Mouse (Mus musculus) lung, postnatal 0 days (tissue): Measurements from ENCODE around the gene Ost4. TPM values are rescaled to one million over a fixed set of nuclear protein-coding genes. Genes with fewer than 3 reads are reported as not detected.

Source experiments
- ATAC-seq: fragments of 200-750 bp; cut with Nextera tagmentation; 2 replicates; pipeline ENCODE4 v1.8.0; 2017; ENCODE audit warnings: moderate library complexity
- DNase-seq: peaks from one replicate; pipeline ENCODE4 v3.0.0-alpha.2; 2016; ENCODE audit warnings: low spot score
- H3K27ac ChIP-seq: fragments of 300-500 bp; sonication (generic); 2 replicates; pipeline ENCODE4 v1.5.1; 2014; ENCODE audit warnings: antibody characterized with exemption, mild to moderate bottlenecking, low read length, mixed read lengths
- H3K27me3 ChIP-seq: fragments of 300-500 bp; sonication (generic); replicated peaks from 2 replicates; pipeline ENCODE4 v1.6.1; 2014; ENCODE audit warnings: low read length, mixed read lengths; ENCODE audit not compliant: insufficient read depth
- H3K36me3 ChIP-seq: fragments of 300-500 bp; sonication (generic); 2 replicates; pipeline ENCODE4 v1.6.1; 2014; ENCODE audit warnings: low read length, mixed read lengths; ENCODE audit not compliant: insufficient read depth
- H3K4me1 ChIP-seq: fragments of 300-500 bp; sonication (generic); 2 replicates; pipeline ENCODE4 v1.6.1; 2014; ENCODE audit warnings: antibody characterized with exemption, low read depth, low read length, mixed read lengths; ENCODE audit not compliant: insufficient read depth
- H3K4me2 ChIP-seq: fragments of 300-500 bp; sonication (generic); replicated peaks from 2 replicates; pipeline ENCODE4 v1.6.1; 2014; ENCODE audit warnings: low read depth, mild to moderate bottlenecking, low read length, moderate library complexity, mixed read lengths
- H3K4me3 ChIP-seq: fragments of 300-500 bp; sonication (generic); 2 replicates; pipeline ENCODE4 v1.5.1; 2014; ENCODE audit warnings: low read depth, low read length
- H3K9ac ChIP-seq: fragments of 300-500 bp; sonication (generic); replicated peaks from 2 replicates; pipeline ENCODE4 v1.6.1; 2014; ENCODE audit warnings: low read depth, mild to moderate bottlenecking
- H3K9me3 ChIP-seq: fragments of 300-500 bp; sonication (generic); 2 replicates; pipeline ENCODE4 v1.6.1; 2016; ENCODE audit warnings: low read length, mixed read lengths
- CTCF ChIP-seq: IDR thresholded peaks from 2 replicates; pipeline ENCODE4 v1.5.1; 2016; ENCODE audit warnings: antibody characterized with exemption, mild to moderate bottlenecking
- EP300 ChIP-seq: IDR thresholded peaks from 2 replicates; pipeline ENCODE4 v1.6.1; 2016; ENCODE audit warnings: antibody characterized with exemption, mild to moderate bottlenecking, control low read depth
- WGBS: fragments of 180-500 bp; shearing (Covaris S2); extraction: QIAGEN DNeasy Blood & Tissue Kit; methylation state at CpG from one replicate; pipeline ENCODE4 v1.1.7; 2014; 5-methylcytosine and 5-hydroxymethylcytosine counted together
- polyA plus RNA-seq: library from polyadenylated mRNA; unstranded; fragments of >200 nt; fragmentation: Nextera tagmentation; extraction: Ambion mirVana; gene quantifications from 2 replicates; pipeline ENCODE4 v1.2.1, GENCODE M21; 2015

The Ost4 gene
- polyA plus RNA-seq, 1 experiment from 2014 or later, result 365 TPM

DNA sequence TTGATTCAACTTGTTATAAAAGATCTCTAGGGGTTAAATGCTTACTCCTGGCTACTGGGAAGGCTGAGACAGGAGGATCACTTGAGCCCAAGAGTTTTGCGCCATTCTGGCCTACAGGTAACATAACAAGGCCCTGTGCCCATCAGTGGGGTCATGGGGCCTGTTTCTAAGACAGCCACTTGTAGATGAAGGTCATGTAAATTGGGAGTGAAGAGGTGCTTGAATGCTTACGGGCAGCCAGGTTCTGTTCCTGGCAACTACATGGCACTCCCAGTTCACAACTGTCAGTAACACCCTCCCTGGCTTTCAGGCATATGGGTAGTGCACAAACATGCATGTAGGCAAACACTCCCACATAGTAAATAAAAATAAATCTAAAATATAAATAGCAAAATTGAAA lies 43.3 kb upstream of the Ost4 start:
- DNase-seq (peak; percentile 4), ATAC-seq (no peak)
- H3K4me2 ChIP-seq, result no peak overlapping the region
- H3K4me1 ChIP-seq, result peaks cover 3% of the 10 kb centered on the region; the same call in 1 of the 2 replicates
- H3K9me3 ChIP-seq, result no peaks in the 10 kb centered on the region
- no peak for TF ChIP-seq EP300
- TF ChIP-seq CTCF, result no peak
- no peak overlapping the region for H3K9ac ChIP-seq
- H3K27ac ChIP-seq, result no peak overlapping the region
- H3K36me3 ChIP-seq, result peaks cover 29% of the 10 kb centered on the region
- H3K27me3 ChIP-seq, result no peaks in the 10 kb centered on the region
- no peak overlapping the region for H3K4me3 ChIP-seq
- 82% methylated on average over 2 of the region's 2 CpGs for WGBS

DNA sequence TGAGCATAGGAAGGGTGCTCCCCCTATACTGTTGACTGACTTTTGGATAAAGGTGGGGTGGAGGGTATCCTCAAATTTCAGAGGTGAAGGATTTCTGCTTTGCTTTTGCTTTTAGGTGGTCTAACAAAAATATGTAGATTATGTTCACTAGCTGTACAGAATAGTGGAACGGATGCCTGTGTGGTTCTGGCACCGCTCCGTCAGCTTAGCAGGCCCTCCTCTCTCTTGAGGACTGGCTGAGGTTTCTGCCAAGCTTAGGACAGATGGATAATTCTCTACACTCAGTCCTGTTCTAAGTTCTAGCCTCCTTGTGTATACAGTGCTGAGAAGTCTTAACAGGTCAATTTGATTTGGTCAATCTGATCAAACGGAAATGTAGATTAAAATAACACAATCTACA lies 42.9 kb upstream of the Ost4 start:
- Histone ChIP-seq H3K9me3 (no peaks in the 10 kb centered on the region), H3K4me1 (peaks cover 3% of the 10 kb centered on the region; the same call in 1 of the 2 replicates), H3K36me3 (peaks cover 24% of the 10 kb centered on the region), H3K4me3 (peak overlapping the region; percentile 59), H3K9ac (peak overlapping the region; percentile 46), H3K4me2 (peak overlapping the region; percentile 89), H3K27ac (peak overlapping the region; percentile 34; the same call in 1 of the 2 replicates), H3K27me3 (no peaks in the 10 kb centered on the region)
- TF ChIP-seq EP300 (no peak), CTCF (no peak)
- 58% methylated on average over 4 of the region's 4 CpGs for WGBS
- no peak for DNase-seq
- ATAC-seq, result no peak

DNA sequence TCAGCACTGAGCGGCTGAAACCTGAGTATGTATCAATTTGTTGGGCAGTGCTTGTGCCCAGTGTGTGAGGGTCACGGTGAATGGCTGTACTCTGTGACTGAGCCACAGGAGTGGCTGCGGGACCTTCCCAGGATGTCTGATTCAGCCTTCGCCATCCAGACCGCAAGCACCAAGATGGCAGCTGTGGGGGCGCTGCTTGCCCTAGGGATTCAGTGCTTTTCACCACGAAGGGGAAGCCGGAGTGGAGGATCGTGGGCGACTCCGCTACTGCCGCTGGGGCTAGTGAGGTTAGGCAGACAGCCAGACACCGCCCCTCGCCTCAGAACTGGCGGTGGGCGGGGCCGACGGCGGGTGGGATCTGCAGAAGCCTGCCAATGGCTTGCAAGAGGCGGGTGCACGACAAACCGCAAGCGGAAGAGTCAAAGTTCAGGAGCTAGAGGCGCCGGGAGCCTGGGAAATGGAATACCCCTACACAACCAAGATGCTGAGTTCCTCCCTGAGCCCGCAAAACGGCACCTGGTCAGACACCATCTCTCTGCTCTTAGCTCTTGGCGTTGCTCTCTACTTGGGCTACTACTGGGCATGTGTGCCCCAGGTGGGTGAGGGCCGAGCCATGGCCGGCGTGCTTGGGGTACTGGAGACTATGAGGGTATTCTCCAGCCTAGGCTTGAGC lies 42.2 kb upstream of the Ost4 start:
- 0% methylated on average over 31 of the region's 31 CpGs for WGBS
- DNase-seq (peak; percentile 95), ATAC-seq (peak; percentile 89)

DNA sequence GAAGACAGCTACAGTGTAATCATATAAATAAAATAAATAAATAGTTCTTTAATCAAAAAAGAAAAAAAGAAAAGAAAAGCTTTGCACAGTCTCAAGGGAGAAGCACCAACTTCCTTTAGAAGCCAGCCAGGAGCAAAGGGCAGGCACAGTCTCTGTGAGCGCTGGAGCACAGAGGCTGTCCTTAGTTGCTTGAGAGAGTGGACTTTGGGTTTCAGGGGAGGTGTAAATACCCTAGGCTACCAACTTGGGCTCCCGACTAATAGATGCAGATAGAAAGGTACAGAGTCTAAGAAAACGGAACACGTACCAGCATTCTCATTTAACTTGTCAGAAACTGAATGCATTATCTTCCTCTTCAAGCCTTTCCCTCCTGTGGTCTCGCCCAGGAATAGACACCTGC lies 41.0 kb upstream of the Ost4 start:
- TF ChIP-seq EP300, result no peak
- H3K27ac ChIP-seq, result no peak overlapping the region
- H3K4me1 ChIP-seq, result peaks cover 3% of the 10 kb centered on the region; the same call in 1 of the 2 replicates
- DNase-seq (no peak), ATAC-seq (no peak)
- no peaks in the 10 kb centered on the region for H3K27me3 ChIP-seq
- no peaks in the 10 kb centered on the region for H3K9me3 ChIP-seq
- H3K4me3 ChIP-seq, result no peak overlapping the region
- H3K36me3 ChIP-seq, result peaks cover 10% of the 10 kb centered on the region; the same call in 1 of the 2 replicates
- WGBS, result 88% methylated on average over 5 of the region's 5 CpGs
- no peak overlapping the region for H3K9ac ChIP-seq
- H3K4me2 ChIP-seq, result no peak overlapping the region

More for the DNA sequence above, 42.2 kb upstream of the Ost4 start:
- Histone ChIP-seq H3K4me3 (peak overlapping the region; percentile 59), H3K4me2 (peak overlapping the region; percentile 89), H3K27me3 (no peaks in the 10 kb centered on the region), H3K4me1 (peaks cover 3% of the 10 kb centered on the region; the same call in 1 of the 2 replicates), H3K36me3 (peaks cover 18% of the 10 kb centered on the region), H3K9ac (peak overlapping the region; percentile 46), H3K27ac (peak overlapping the region; percentile 34), H3K9me3 (no peaks in the 10 kb centered on the region)
- TF ChIP-seq CTCF (peak; percentile 35), EP300 (no peak)

DNA sequence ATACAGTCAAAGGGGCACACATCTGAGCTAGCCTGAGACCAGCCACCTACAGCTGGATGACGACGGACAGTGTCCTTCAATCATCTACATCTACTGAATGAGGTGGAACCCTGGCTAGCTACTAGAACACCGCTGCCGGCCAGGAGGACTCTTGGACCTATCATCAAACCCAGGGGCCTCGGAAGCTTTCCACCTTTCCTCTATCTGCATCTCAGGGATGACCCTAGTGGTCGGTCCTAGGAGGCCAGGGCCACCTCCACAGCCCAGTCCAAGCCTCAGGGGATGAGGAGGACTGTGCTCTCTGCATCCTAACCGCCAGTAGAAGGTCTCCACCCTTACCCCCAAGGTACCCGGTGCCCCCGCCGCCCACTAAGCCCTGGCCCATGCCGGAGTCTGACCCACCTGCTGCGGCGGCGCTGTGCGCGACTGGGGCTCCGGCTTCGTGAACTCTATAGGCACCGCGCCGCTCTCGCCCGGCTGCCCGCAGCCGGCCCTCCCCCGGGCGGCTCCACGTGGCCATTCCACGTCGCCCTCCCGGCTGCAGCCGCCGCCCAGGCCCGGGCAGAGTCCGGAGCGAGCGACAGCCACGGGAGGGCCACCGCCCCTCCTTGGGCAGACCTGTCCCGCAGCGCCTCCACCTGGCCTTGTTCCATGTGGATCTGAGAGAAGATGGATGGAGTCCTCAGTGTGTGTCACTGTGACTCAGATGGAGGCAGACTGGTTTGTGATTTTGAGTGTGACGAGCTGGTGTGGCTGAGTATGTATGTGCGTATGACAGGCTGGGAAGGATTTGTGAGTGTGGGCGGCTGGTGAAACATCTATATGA lies 37.6 kb upstream of the Ost4 start, which contains the start of gene Cgref1:
Cgref1 (minus strand) TSS at position 636 of the 826 bp plus-strand sequence.
- H3K9ac ChIP-seq, result no peak within 1 kb of the TSS
- WGBS, result 6% methylated on average over 44 of the region's 44 CpGs
- peaks cover 3% of the 10 kb centered on the region; the same call in 1 of the 2 replicates for H3K4me1 ChIP-seq
- H3K4me2 ChIP-seq, result peak within 1 kb of the TSS; percentile 59
- ATAC-seq (peak; percentile 75), DNase-seq (peak; percentile 69)
- H3K4me3 ChIP-seq, result peak within 1 kb of the TSS; percentile 21; the same call in 1 of the 2 replicates
- no peaks in the 10 kb centered on the region for H3K9me3 ChIP-seq
- TF ChIP-seq CTCF (peak; percentile 67), EP300 (no peak)
- H3K36me3 ChIP-seq, result no peaks in the 10 kb centered on the region
- no peaks in the 10 kb centered on the region for H3K27me3 ChIP-seq
- no peak within 1 kb of the TSS for H3K27ac ChIP-seq

DNA sequence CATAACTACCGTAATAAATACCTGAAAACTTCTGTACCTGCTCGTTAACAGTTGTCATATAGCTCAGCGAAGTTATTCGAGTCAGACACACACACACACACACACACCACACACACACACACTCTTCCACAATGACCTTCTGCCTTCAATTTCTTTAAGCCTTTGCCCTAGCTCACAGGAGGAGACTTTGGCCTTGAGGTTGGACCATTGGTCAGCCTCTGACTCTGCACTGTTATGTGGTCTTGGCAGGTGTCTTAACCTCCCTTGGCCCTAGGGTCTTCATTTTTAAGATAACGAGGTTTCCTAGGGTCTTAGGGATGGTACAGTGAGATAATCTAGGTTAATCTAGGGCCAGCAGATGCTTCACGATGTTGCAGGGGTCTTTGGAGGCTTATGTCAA lies 36.8 kb upstream of the Ost4 start:
- DNase-seq (no peak), ATAC-seq (no peak)
- Histone ChIP-seq H3K27ac (no peak overlapping the region), H3K9me3 (no peaks in the 10 kb centered on the region), H3K27me3 (no peaks in the 10 kb centered on the region), H3K4me3 (no peak overlapping the region), H3K36me3 (no peaks in the 10 kb centered on the region), H3K4me2 (no peak overlapping the region), H3K9ac (no peak overlapping the region), H3K4me1 (peaks cover 1% of the 10 kb centered on the region; the same call in 1 of the 2 replicates)
- WGBS, result 91% methylated on average over 6 of the region's 6 CpGs
- TF ChIP-seq CTCF (no peak), EP300 (no peak)
